Mouse (Mus musculus): ENCODE results near the gene Sspo. TPM values are rescaled to one million over a fixed set of nuclear protein-coding genes. Genes with fewer than 3 reads are reported as not detected.

Gene Sspo
- polyA plus RNA-seq, 1 experiment = not detected

GRCm38 (mm10) chr6:48452771-48453170 lies 4.7 kb downstream of the Sspo start:
- Histone ChIP-seq H3K9me3 (ENCODE audit: control insufficient read depth, low read length) (no peaks in the 10 kb centered on the region), H3K27me3 (ENCODE audit: control insufficient read depth) (peaks cover 3% of the 10 kb centered on the region; the same call in 1 of the 2 replicates), H3K36me3 (ENCODE audit: control insufficient read depth) (no peaks in the 10 kb centered on the region), H3K4me1 (ENCODE audit: control insufficient read depth) (no peaks in the 10 kb centered on the region), H3K4me3 (replicated peaks) (no peak overlapping the region)
- TF ChIP-seq GATA1 (IDR thresholded peaks at IDR 0.05; ENCODE audit: low read length) = no peak
- TF ChIP-seq TAL1 (IDR thresholded peaks at IDR 0.05; ENCODE audit: low read length) = no peak

- TF ChIP-seq GATA1 (IDR thresholded peaks at IDR 0.05; ENCODE audit: low read length) = no peak
- TF ChIP-seq TAL1 (IDR thresholded peaks at IDR 0.05; ENCODE audit: low read length) = no peak
- Histone ChIP-seq H3K27me3 (ENCODE audit: control insufficient read depth) (no peaks in the 10 kb centered on the region), H3K9me3 (ENCODE audit: control insufficient read depth, low read length) (no peaks in the 10 kb centered on the region), H3K36me3 (ENCODE audit: control insufficient read depth) (no peaks in the 10 kb centered on the region), H3K4me1 (ENCODE audit: control insufficient read depth) (no peaks in the 10 kb centered on the region), H3K4me3 (replicated peaks) (no peak overlapping the region)
Measured at GRCm38 (mm10) chr6:48464966-48465679, 17.1 kb downstream of the Sspo start.

- H3K4me3 ChIP-seq (replicated peaks) = no peak overlapping the region
- no peaks in the 10 kb centered on the region for H3K4me1 ChIP-seq (ENCODE audit: control insufficient read depth)
- no peaks in the 10 kb centered on the region for H3K27me3 ChIP-seq (ENCODE audit: control insufficient read depth)
- no peaks in the 10 kb centered on the region for H3K9me3 ChIP-seq (ENCODE audit: control insufficient read depth, low read length)
- TF ChIP-seq GATA1 (IDR thresholded peaks at IDR 0.05; ENCODE audit: low read length) = no peak
- TF ChIP-seq TAL1 (IDR thresholded peaks at IDR 0.05; ENCODE audit: low read length) = no peak
- H3K36me3 ChIP-seq (ENCODE audit: control insufficient read depth) = no peaks in the 10 kb centered on the region
Measured at GRCm38 (mm10) chr6:48466715-48467114, 18.7 kb downstream of the Sspo start.

GRCm38 (mm10) chr6:48467490-48467889 lies 19.5 kb downstream of the Sspo start:
- no peaks in the 10 kb centered on the region for H3K4me1 ChIP-seq (ENCODE audit: control insufficient read depth)
- no peaks in the 10 kb centered on the region for H3K9me3 ChIP-seq (ENCODE audit: control insufficient read depth, low read length)
- H3K36me3 ChIP-seq (ENCODE audit: control insufficient read depth) = no peaks in the 10 kb centered on the region
- no peaks in the 10 kb centered on the region for H3K27me3 ChIP-seq (ENCODE audit: control insufficient read depth)
- TF ChIP-seq GATA1 (IDR thresholded peaks at IDR 0.05; ENCODE audit: low read length) (no peak), TAL1 (IDR thresholded peaks at IDR 0.05; ENCODE audit: low read length) (no peak)
- H3K4me3 ChIP-seq (replicated peaks) = no peak overlapping the region

- H3K9me3 ChIP-seq (ENCODE audit: control insufficient read depth, low read length) = no peaks in the 10 kb centered on the region
- H3K27me3 ChIP-seq (ENCODE audit: control insufficient read depth) = no peaks in the 10 kb centered on the region
- H3K4me1 ChIP-seq (ENCODE audit: control insufficient read depth) = no peaks in the 10 kb centered on the region
- TF ChIP-seq TAL1 (IDR thresholded peaks at IDR 0.05; ENCODE audit: low read length) (no peak), GATA1 (IDR thresholded peaks at IDR 0.05; ENCODE audit: low read length) (no peak)
- H3K36me3 ChIP-seq (ENCODE audit: control insufficient read depth) = no peaks in the 10 kb centered on the region
- no peak overlapping the region for H3K4me3 ChIP-seq (replicated peaks)
Measured at GRCm38 (mm10) chr6:48470739-48471138, 22.7 kb downstream of the Sspo start.

GRCm38 (mm10) chr6:48478446-48478845 lies 30.4 kb downstream of the Sspo start:
- H3K27me3 ChIP-seq (ENCODE audit: control insufficient read depth) = no peaks in the 10 kb centered on the region
- TF ChIP-seq GATA1 (IDR thresholded peaks at IDR 0.05; ENCODE audit: low read length) (no peak), TAL1 (IDR thresholded peaks at IDR 0.05; ENCODE audit: low read length) (no peak)
- H3K9me3 ChIP-seq (ENCODE audit: control insufficient read depth, low read length) = no peaks in the 10 kb centered on the region
- H3K36me3 ChIP-seq (ENCODE audit: control insufficient read depth) = no peaks in the 10 kb centered on the region
- H3K4me3 ChIP-seq (replicated peaks) = no peak overlapping the region
- no peaks in the 10 kb centered on the region for H3K4me1 ChIP-seq (ENCODE audit: control insufficient read depth)

- Histone ChIP-seq H3K9me3 (ENCODE audit: control insufficient read depth, low read length) (no peaks in the 10 kb centered on the region), H3K4me1 (ENCODE audit: control insufficient read depth) (no peaks in the 10 kb centered on the region), H3K27me3 (ENCODE audit: control insufficient read depth) (no peaks in the 10 kb centered on the region), H3K4me3 (replicated peaks) (no peak overlapping the region), H3K36me3 (ENCODE audit: control insufficient read depth) (no peaks in the 10 kb centered on the region)
- no peak for TF ChIP-seq TAL1 (IDR thresholded peaks at IDR 0.05; ENCODE audit: low read length)
- no peak for TF ChIP-seq GATA1 (IDR thresholded peaks at IDR 0.05; ENCODE audit: low read length)
Measured at GRCm38 (mm10) chr6:48482501-48482900, 34.5 kb downstream of the Sspo start.

- Histone ChIP-seq H3K27me3 (ENCODE audit: control insufficient read depth) (no peaks in the 10 kb centered on the region), H3K36me3 (ENCODE audit: control insufficient read depth) (no peaks in the 10 kb centered on the region), H3K4me1 (ENCODE audit: control insufficient read depth) (no peaks in the 10 kb centered on the region), H3K9me3 (ENCODE audit: control insufficient read depth, low read length) (no peaks in the 10 kb centered on the region), H3K4me3 (replicated peaks) (no peak overlapping the region)
- TF ChIP-seq TAL1 (IDR thresholded peaks at IDR 0.05; ENCODE audit: low read length) (no peak), GATA1 (IDR thresholded peaks at IDR 0.05; ENCODE audit: low read length) (no peak)
Measured at GRCm38 (mm10) chr6:48487747-48488725, 40.0 kb downstream of the Sspo start.

GRCm38 (mm10) chr6:48489741-48490140 lies 41.7 kb downstream of the Sspo start:
- H3K27me3 ChIP-seq (ENCODE audit: control insufficient read depth) = no peaks in the 10 kb centered on the region
- no peak overlapping the region for H3K4me3 ChIP-seq (replicated peaks)
- no peaks in the 10 kb centered on the region for H3K36me3 ChIP-seq (ENCODE audit: control insufficient read depth)
- TF ChIP-seq GATA1 (IDR thresholded peaks at IDR 0.05; ENCODE audit: low read length) (no peak), TAL1 (IDR thresholded peaks at IDR 0.05; ENCODE audit: low read length) (no peak)
- H3K9me3 ChIP-seq (ENCODE audit: control insufficient read depth, low read length) = no peaks in the 10 kb centered on the region
- H3K4me1 ChIP-seq (ENCODE audit: control insufficient read depth) = no peaks in the 10 kb centered on the region
